Mouse (Mus musculus) embryonic facial prominence, embryonic 15.5 days (tissue): ENCODE measurements around the gene Hipk2. TPM values are rescaled to one million over a fixed set of nuclear protein-coding genes. Genes with fewer than 3 reads are reported as not detected.

Experiments
- ATAC-seq: fragments of 200-750 bp; cut with Nextera tagmentation; 2 replicates; pipeline ENCODE4 v1.8.0; 2017; ENCODE audit warnings: low read depth, moderate TSS enrichment; ENCODE audit not compliant: insufficient number of reproducible peaks, low FRiP score, low TSS enrichment
- H3K27ac ChIP-seq: fragments of 300-500 bp; sonication (generic); replicated peaks from 2 replicates; pipeline ENCODE4 v1.5.1; 2015; ENCODE audit warnings: mild to moderate bottlenecking, inconsistent platforms
- H3K27me3 ChIP-seq: fragments of 300-500 bp; sonication (generic); 2 replicates; pipeline ENCODE4 v1.6.1; 2015; ENCODE audit warnings: inconsistent platforms
- H3K36me3 ChIP-seq: fragments of 300-500 bp; sonication (generic); 2 replicates; pipeline ENCODE4 v1.6.1; 2015; ENCODE audit warnings: mild to moderate bottlenecking, inconsistent platforms
- H3K4me1 ChIP-seq: fragments of 300-500 bp; sonication (generic); 2 replicates; pipeline ENCODE4 v1.6.1; 2015; ENCODE audit warnings: inconsistent platforms
- H3K4me2 ChIP-seq: fragments of 300-500 bp; sonication (generic); replicated peaks from 2 replicates; pipeline ENCODE4 v1.6.1; 2015; ENCODE audit warnings: mild to moderate bottlenecking, inconsistent platforms
- H3K4me3 ChIP-seq: fragments of 300-500 bp; sonication (generic); replicated peaks from 2 replicates; pipeline ENCODE4 v1.5.1; 2015; ENCODE audit warnings: mild to moderate bottlenecking, inconsistent platforms
- H3K9ac ChIP-seq: fragments of 300-500 bp; sonication (generic); 2 replicates; pipeline ENCODE4 v1.6.1; 2015; ENCODE audit warnings: inconsistent platforms
- H3K9me3 ChIP-seq: fragments of 300-500 bp; sonication (generic); replicated peaks from 2 replicates; pipeline ENCODE4 v1.6.1; 2016; ENCODE audit warnings: inconsistent platforms
- WGBS: fragments of 180-500 bp; shearing (Covaris S2); methylation state at CpG from one replicate; pipeline ENCODE4 v1.1.7; 2015; 5-methylcytosine and 5-hydroxymethylcytosine counted together
- polyA plus RNA-seq: library from polyadenylated mRNA; unstranded; fragments of >200 nt; fragmentation: Nextera tagmentation; extraction: Ambion mirVana; gene quantifications from 2 replicates; pipeline ENCODE4 v1.2.1, GENCODE M21; 2015

Hipk2 gene
- polyA plus RNA-seq, 1 experiment from 2014 or later = 13.5 TPM

- Histone ChIP-seq H3K9ac (no peak overlapping the region), H3K4me1 (peaks cover 4% of the 10 kb centered on the region; the same call in 1 of the 2 replicates), H3K4me3 (no peak overlapping the region), H3K27ac (no peak overlapping the region), H3K27me3 (no peaks in the 10 kb centered on the region), H3K4me2 (no peak overlapping the region), H3K36me3 (peaks cover 2% of the 10 kb centered on the region; the same call in 1 of the 2 replicates), H3K9me3 (no peaks in the 10 kb centered on the region)
- WGBS = 69% methylated on average over 10 of the region's 10 CpGs
- no peak for ATAC-seq
Observed at GRCm38 (mm10) chr6:38809396-38810120, 66.4 kb downstream of the Hipk2 start.

DNA sequence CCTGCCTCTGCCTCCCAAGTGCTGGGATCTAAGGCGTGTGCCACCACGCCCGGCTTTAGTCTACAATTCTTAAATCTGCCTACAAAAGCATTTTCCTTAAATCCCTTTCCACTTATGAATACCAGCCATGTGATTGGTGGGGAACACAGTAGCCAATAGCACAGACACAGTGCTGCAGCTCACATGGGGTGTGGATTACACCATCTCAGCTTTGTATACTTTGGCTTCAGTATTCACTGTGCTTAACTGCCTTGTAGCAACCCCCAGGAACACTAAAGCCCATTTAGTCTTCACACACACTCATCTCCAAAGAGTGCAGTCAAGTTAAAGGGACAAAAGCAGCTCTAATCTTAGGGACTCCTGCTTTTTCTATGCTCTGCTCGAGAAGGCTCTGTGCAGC lies 67.6 kb downstream of the Hipk2 start:
- peaks cover 8% of the 10 kb centered on the region; the same call in 1 of the 2 replicates for H3K36me3 ChIP-seq
- H3K9me3 ChIP-seq = no peaks in the 10 kb centered on the region
- no peaks in the 10 kb centered on the region for H3K27me3 ChIP-seq
- H3K4me3 ChIP-seq = no peak overlapping the region
- no peak overlapping the region for H3K27ac ChIP-seq
- H3K9ac ChIP-seq = no peak overlapping the region
- no peak overlapping the region for H3K4me2 ChIP-seq
- 88% methylated on average over 4 of the region's 4 CpGs for WGBS
- no peak for ATAC-seq
- peaks cover 4% of the 10 kb centered on the region; the same call in 1 of the 2 replicates for H3K4me1 ChIP-seq

GRCm38 (mm10) chr6:38806963-38807445 lies 69.0 kb downstream of the Hipk2 start:
- H3K9ac ChIP-seq = no peak overlapping the region
- H3K4me2 ChIP-seq = no peak overlapping the region
- H3K9me3 ChIP-seq = no peaks in the 10 kb centered on the region
- H3K27me3 ChIP-seq = no peaks in the 10 kb centered on the region
- ATAC-seq = no peak
- WGBS = 65% methylated on average over 4 of the region's 4 CpGs
- H3K36me3 ChIP-seq = peaks cover 8% of the 10 kb centered on the region; the same call in 1 of the 2 replicates
- H3K27ac ChIP-seq = no peak overlapping the region
- H3K4me3 ChIP-seq = no peak overlapping the region
- H3K4me1 ChIP-seq = peaks cover 4% of the 10 kb centered on the region; the same call in 1 of the 2 replicates

GRCm38 (mm10) chr6:38805612-38806011 lies 70.4 kb downstream of the Hipk2 start:
- Histone ChIP-seq H3K9me3 (no peaks in the 10 kb centered on the region), H3K4me2 (no peak overlapping the region), H3K9ac (no peak overlapping the region), H3K36me3 (peaks cover 8% of the 10 kb centered on the region; the same call in 1 of the 2 replicates), H3K4me3 (no peak overlapping the region), H3K27ac (no peak overlapping the region), H3K27me3 (no peaks in the 10 kb centered on the region), H3K4me1 (peaks cover 4% of the 10 kb centered on the region; the same call in 1 of the 2 replicates)
- ATAC-seq = no peak
- 86% methylated on average over 2 of the region's 2 CpGs for WGBS

- 58% methylated on average over 1 of the region's 1 CpGs for WGBS
- Histone ChIP-seq H3K27me3 (no peaks in the 10 kb centered on the region), H3K4me2 (no peak overlapping the region), H3K9me3 (no peaks in the 10 kb centered on the region), H3K36me3 (peaks cover 8% of the 10 kb centered on the region; the same call in 1 of the 2 replicates), H3K9ac (no peak overlapping the region), H3K4me1 (no peaks in the 10 kb centered on the region), H3K4me3 (no peak overlapping the region), H3K27ac (no peak overlapping the region)
- no peak for ATAC-seq
Observed at GRCm38 (mm10) chr6:38801252-38801651, 74.7 kb downstream of the Hipk2 start.

DNA sequence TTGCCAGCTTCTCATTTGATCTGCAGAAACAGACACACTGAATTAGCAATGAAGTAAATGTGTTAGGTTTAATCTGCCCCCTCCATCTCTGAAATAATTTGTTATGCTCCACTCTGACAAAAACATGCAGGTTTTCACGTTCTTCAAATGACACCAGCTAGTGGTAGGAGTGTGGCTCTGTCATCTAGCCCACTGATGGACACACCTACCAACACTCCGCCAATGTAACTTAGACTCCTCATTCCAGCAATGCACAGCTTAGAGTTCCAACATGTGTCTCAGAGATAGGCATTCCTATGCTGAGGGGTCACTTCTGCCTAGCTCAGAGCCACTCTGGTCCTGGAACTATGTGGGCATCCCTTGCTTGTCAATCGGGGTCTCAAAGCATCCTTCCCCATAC lies 78.4 kb downstream of the Hipk2 start:
- no peaks in the 10 kb centered on the region for H3K27me3 ChIP-seq
- H3K27ac ChIP-seq = no peak overlapping the region; the same call in 1 of the 2 replicates
- no peak overlapping the region for H3K9ac ChIP-seq
- H3K9me3 ChIP-seq = no peaks in the 10 kb centered on the region
- H3K4me3 ChIP-seq = no peak overlapping the region
- H3K4me1 ChIP-seq = 0 out of 2 replicates have a peak, but pooled peaks cover 4% of the 10 kb centered on the region
- H3K36me3 ChIP-seq = no peaks in the 10 kb centered on the region
- whole genome bisulfite sequencing = 74% methylated on average over 3 of the region's 3 CpGs
- ATAC-seq = no peak
- no peak overlapping the region for H3K4me2 ChIP-seq

GRCm38 (mm10) chr6:38796993-38797392 lies 79.0 kb downstream of the Hipk2 start:
- no peak for ATAC-seq

GRCm38 (mm10) chr6:38796388-38796787 lies 79.6 kb downstream of the Hipk2 start:
- H3K36me3 ChIP-seq = no peaks in the 10 kb centered on the region
- no peak overlapping the region for H3K4me3 ChIP-seq
- H3K9me3 ChIP-seq = no peaks in the 10 kb centered on the region
- H3K4me2 ChIP-seq = no peak overlapping the region
- no peak overlapping the region for H3K9ac ChIP-seq
- no peaks in the 10 kb centered on the region for H3K27me3 ChIP-seq
- WGBS = 97% methylated on average over 1 of the region's 1 CpGs
- H3K27ac ChIP-seq = peak overlapping the region; percentile 44; the same call in 1 of the 2 replicates
- no peak for ATAC-seq
- 0 out of 2 replicates have a peak, but pooled peaks cover 4% of the 10 kb centered on the region for H3K4me1 ChIP-seq

More at GRCm38 (mm10) chr6:38796993-38797392, 79.0 kb downstream of the Hipk2 start:
- H3K36me3 ChIP-seq = no peaks in the 10 kb centered on the region
- no peaks in the 10 kb centered on the region for H3K27me3 ChIP-seq
- H3K4me2 ChIP-seq = no peak overlapping the region
- no peak overlapping the region for H3K4me3 ChIP-seq
- no peaks in the 10 kb centered on the region for H3K9me3 ChIP-seq
- no peak overlapping the region for H3K9ac ChIP-seq
- H3K4me1 ChIP-seq = 0 out of 2 replicates have a peak, but pooled peaks cover 4% of the 10 kb centered on the region
- no peak overlapping the region for H3K27ac ChIP-seq

DNA sequence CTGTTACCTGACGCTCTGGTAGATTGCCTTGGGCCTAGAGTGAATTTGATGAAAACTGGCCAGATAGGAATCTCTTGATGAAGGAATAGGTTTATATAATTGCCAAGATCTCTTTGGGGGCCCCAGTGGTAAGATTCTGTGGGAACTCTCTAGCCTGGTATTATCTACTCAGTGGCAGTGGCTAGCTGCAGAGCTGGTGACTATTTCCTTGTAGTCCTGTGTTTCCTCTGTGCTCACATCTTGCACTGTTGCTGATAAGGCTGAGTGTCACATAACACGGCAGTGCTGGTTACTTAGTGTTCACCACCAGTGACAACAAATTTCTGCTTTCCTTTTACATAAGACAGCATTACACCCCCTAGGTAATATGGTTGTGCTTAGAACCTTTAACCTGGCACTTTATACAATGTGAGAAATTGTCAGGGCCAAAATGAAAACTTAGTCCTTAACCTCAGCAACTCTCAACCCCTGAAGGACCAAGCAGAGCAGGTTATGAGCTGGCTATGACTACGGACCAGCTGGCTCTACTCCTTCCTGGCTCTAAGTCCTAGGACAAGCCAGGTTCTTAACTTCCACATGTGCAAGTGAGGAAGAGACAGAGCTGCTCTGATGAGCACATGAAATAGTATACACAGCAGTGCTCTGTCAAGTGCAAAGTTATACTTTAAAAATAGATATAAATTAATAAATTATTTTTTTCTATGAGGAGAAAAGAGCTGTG lies 80.7 kb downstream of the Hipk2 start:
- H3K36me3 ChIP-seq = no peaks in the 10 kb centered on the region
- WGBS = 80% methylated on average over 3 of the region's 3 CpGs
- no peak overlapping the region for H3K4me3 ChIP-seq
- H3K4me2 ChIP-seq = no peak overlapping the region
- H3K27ac ChIP-seq = no peak overlapping the region
- ATAC-seq = no peak
- 0 out of 2 replicates have a peak, but pooled peaks cover 4% of the 10 kb centered on the region for H3K4me1 ChIP-seq
- H3K9me3 ChIP-seq = no peaks in the 10 kb centered on the region
- H3K9ac ChIP-seq = no peak overlapping the region
- no peaks in the 10 kb centered on the region for H3K27me3 ChIP-seq

GRCm38 (mm10) chr6:38792966-38793365 lies 83.0 kb downstream of the Hipk2 start:
- no peak overlapping the region for H3K27ac ChIP-seq
- H3K27me3 ChIP-seq = no peaks in the 10 kb centered on the region
- no peak overlapping the region for H3K4me2 ChIP-seq
- no peak for ATAC-seq
- no peak overlapping the region for H3K4me3 ChIP-seq
- H3K4me1 ChIP-seq = 0 out of 2 replicates have a peak, but pooled peaks cover 4% of the 10 kb centered on the region
- H3K9me3 ChIP-seq = no peaks in the 10 kb centered on the region
- no peak overlapping the region for H3K9ac ChIP-seq
- H3K36me3 ChIP-seq = no peaks in the 10 kb centered on the region
- WGBS = 64% methylated on average over 3 of the region's 3 CpGs

DNA sequence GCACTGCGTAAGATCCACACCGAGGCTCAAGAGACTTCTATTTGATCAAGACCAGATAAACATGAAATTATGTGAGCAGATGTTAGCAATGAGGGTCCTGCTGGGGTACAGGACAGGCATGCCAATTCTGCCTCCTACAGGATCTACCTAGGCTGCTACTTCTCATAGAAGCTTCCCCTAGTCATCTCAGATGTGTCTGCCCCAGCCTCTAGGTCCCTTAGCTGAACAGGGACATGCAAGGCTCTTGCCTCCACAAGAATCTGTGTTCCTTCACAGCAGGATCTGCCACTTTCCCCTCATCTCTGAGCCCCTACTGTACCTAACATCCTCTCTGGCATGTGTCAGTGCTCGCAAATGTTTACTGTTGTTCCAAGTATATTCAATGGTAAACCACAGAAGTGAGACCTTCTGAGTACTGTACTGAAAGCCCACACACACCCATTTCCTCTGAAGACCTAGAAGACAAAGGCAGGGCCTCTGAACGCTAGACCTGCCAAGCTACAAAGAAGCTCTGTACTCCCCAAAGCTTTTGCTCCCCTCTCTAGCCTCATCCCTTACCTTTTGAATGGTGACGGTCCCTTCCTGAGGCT lies 86.6 kb downstream of the Hipk2 start:
- Histone ChIP-seq H3K27ac (no peak overlapping the region), H3K36me3 (no peaks in the 10 kb centered on the region), H3K9ac (no peak overlapping the region), H3K9me3 (no peaks in the 10 kb centered on the region), H3K4me3 (no peak overlapping the region), H3K27me3 (no peaks in the 10 kb centered on the region), H3K4me1 (peaks cover 10% of the 10 kb centered on the region; the same call in 1 of the 2 replicates), H3K4me2 (no peak overlapping the region)
- WGBS = 79% methylated on average over 5 of the region's 5 CpGs
- no peak for ATAC-seq
